Mouse (Mus musculus): ENCODE measurements around the gene Sh2d3c.

Gene Sh2d3c

GRCm38 (mm10) chr2:32795748-32796418, 75.0 kb downstream of the Sh2d3c start:
- DNase-seq (ENCODE audit: low spot score), result peak; percentile 45

DNA sequence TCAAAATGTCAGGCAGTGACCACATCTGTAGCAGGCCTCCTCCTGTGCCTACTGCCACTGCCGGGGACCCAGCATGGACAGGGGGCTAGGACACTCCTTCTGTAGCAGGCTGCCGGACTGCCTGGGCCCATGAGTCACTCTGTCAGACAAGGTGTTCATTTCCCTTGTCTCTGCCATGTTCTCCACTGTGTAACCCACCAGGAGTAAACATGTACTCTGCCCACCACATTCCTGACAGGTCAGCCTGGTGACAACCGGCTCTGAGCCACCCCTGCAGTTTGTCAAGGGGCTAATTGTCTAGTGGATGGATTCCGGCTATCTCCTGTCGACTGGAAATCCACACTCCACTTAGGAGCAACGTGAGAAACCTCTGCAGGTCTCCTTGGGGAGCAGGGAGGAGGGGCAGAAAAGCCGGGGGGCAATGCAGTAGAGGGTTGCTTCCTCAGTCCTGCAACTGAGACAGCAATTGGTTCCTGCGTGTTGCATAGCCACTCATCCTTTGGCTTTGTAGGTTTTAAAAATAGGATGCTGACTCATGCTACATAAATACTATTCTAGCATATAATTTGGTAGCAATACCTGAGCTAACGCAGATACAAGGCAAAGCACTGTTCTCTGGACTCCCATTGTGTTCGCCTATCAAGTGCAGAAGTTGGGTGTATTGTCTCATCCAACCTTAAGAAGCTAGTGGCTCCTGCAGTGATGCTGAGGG, 77.6 kb downstream of the Sh2d3c start:
- no peak for DNase-seq (ENCODE audit: low spot score)
